Comparison of ENCODE assay signal across 11 mouse cellular contexts in the genomic region with DNA sequence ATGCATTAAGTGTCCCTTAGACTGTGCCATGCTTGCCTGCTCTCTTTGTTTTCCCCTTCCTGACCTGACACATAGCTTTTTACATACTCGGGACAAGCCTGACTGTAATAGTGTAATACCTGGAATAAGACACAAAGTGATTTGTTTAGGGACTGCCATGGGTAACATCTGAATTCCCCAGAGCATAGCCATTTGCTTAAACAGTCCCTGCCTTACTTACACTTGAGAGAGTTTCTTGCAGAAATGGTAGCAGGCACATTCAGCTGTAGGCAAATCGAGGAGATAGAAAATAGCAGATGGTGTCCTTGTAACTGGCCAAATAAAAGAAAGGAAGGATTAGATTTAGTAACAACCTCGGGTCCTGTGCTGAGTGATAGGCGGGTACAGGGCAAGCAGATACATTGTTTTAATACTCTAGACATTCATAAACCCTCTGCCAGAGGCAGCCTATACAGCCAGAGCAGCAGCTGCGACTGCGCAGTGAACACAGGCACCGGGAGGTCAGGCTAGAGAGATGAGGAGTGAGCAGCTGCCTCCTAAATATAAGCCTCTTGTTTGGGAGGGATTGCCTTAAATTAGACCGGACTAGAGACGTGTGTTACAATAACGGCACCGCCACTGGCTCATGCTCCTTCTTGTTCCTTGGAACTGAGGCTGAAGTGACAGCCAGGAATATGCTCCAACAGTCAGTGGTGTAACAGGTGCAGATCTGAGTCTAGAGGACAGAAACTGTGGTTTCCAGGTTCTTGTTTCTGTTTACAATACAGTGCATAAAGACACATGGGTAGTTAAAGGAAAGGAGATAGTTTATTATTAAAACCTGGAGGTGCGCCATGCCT. TPM values are rescaled to one million over a fixed set of nuclear protein-coding genes. Genes with fewer than 3 reads are reported as not detected.
DNase-seq lines count a peak whose midpoint lies in the region; ATAC-seq and TF ChIP-seq lines count a peak whose summit lies in the region.
"Had no signal": no experiment of that assay in that cellular context is flagged by ENCODE, and none has a peak within 500 bp of the region (broad histone marks: within the 10 kb centered on the region; RNA-seq: fewer than 3 reads in every experiment).

No protein-coding gene starts in this region.

- H3K27me3 ChIP-seq in forebrain, embryonic 13.5 days, result no peaks in the 10 kb centered on the region
- no peaks in the 10 kb centered on the region for H3K27me3 ChIP-seq in limb, embryonic 14.5 days (ENCODE audit: control insufficient read depth, insufficient read depth, low read length)
- no peaks in the 10 kb centered on the region for H3K27me3 ChIP-seq in kidney, embryonic 14.5 days (ENCODE audit: control insufficient read depth, insufficient read depth, low read length)

- no peak overlapping the region for H3K4me2 ChIP-seq in forebrain, embryonic 13.5 days
- H3K4me2 ChIP-seq in limb, embryonic 14.5 days (replicated peaks; ENCODE audit: low read depth, low read length, severe bottlenecking), result no peak overlapping the region
- H3K4me2 ChIP-seq in kidney, embryonic 14.5 days (replicated peaks; ENCODE audit: low read depth, low read length), result no peak overlapping the region

- H3K4me3 ChIP-seq in forebrain, embryonic 13.5 days, result no peak overlapping the region
- no peak overlapping the region for H3K4me3 ChIP-seq in limb, embryonic 14.5 days (replicated peaks; ENCODE audit: low read length)
- H3K4me3 ChIP-seq in kidney, embryonic 14.5 days (ENCODE audit: low read length), result no peak overlapping the region

- WGBS in forebrain, embryonic 13.5 days, result 40% methylated on average over 12 of the region's 12 CpGs
- WGBS in limb, embryonic 14.5 days, result 58% methylated on average over 12 of the region's 12 CpGs
- WGBS in kidney, embryonic 14.5 days, result 82% methylated on average over 12 of the region's 12 CpGs

- no peak for TF ChIP-seq POLR2A in limb, embryonic 14.5 days (IDR thresholded peaks at IDR 0.05; ENCODE audit: borderline replicate concordance, extremely low read depth, insufficient read depth, insufficient read length)

- H3K36me3 ChIP-seq in forebrain, embryonic 13.5 days (ENCODE audit: poor library complexity, severe bottlenecking), result no peaks in the 10 kb centered on the region
- no peaks in the 10 kb centered on the region for H3K36me3 ChIP-seq in limb, embryonic 14.5 days (ENCODE audit: control insufficient read depth, insufficient read depth, low read length)
- no peaks in the 10 kb centered on the region for H3K36me3 ChIP-seq in kidney, embryonic 14.5 days (ENCODE audit: control insufficient read depth, insufficient read depth, low read length)

- H3K9me3 ChIP-seq in forebrain, embryonic 13.5 days (replicated peaks), result no peaks in the 10 kb centered on the region
- H3K9me3 ChIP-seq in limb, embryonic 14.5 days (ENCODE audit: control insufficient read depth, low read length), result no peaks in the 10 kb centered on the region
- no peaks in the 10 kb centered on the region for H3K9me3 ChIP-seq in kidney, embryonic 14.5 days (ENCODE audit: control insufficient read depth, low read length)

- H3K27ac ChIP-seq in forebrain, embryonic 13.5 days, result peak overlapping the region; percentile 60
- no peak overlapping the region for H3K27ac ChIP-seq in limb, embryonic 14.5 days (replicated peaks; ENCODE audit: low read depth, low read length)
- H3K27ac ChIP-seq in kidney, embryonic 14.5 days (ENCODE audit: low read depth, low read length), result no peak overlapping the region
- H3K27ac ChIP-seq: macrophage had no signal

- DNase-seq in left cerebral cortex, postnatal 36 days (ENCODE audit: low spot score in 2 of 2), result peak; percentile 40 to 46
- no peak for DNase-seq in left cerebral cortex, postnatal 10 days (ENCODE audit: extremely low spot score in 1 of 2, low spot score in 2 of 2)
- DNase-seq in limb, embryonic 14.5 days (ENCODE audit: low spot score), result peak; percentile 48
- DNase-seq in right cerebral cortex, postnatal 10 days (ENCODE audit: low spot score in 2 of 2), result peak; percentile 42 to 65
- no peak for DNase-seq in kidney, adult 9 months
- DNase-seq: adrenal gland, adult 8-10 months; cerebellum, postnatal 36 days had no signal

- H3K9ac ChIP-seq in forebrain, embryonic 13.5 days, result no peak overlapping the region
- H3K9ac ChIP-seq in limb, embryonic 14.5 days (ENCODE audit: low read depth, low read length, severe bottlenecking), result no peak overlapping the region
- H3K9ac ChIP-seq in kidney, embryonic 14.5 days (ENCODE audit: low read depth, low read length), result no peak overlapping the region

- intact Hi-C loops in left cerebral cortex, postnatal 36 days (cut with DNase I), result no loop called here
- intact Hi-C loops in left cerebral cortex, postnatal 10 days (cut with DNase I), result no loop called here

- peaks cover 20% of the 10 kb centered on the region for H3K4me1 ChIP-seq in forebrain, embryonic 13.5 days
- no peaks in the 10 kb centered on the region for H3K4me1 ChIP-seq in limb, embryonic 14.5 days (ENCODE audit: control insufficient read depth, insufficient read depth, low read length)
- H3K4me1 ChIP-seq in kidney, embryonic 14.5 days (ENCODE audit: control insufficient read depth, insufficient read depth, low read length), result peaks cover 4% of the 10 kb centered on the region; the same call in 1 of the 2 replicates

- ATAC-seq in forebrain, embryonic 13.5 days, result peak; percentile 72
- ATAC-seq in limb, embryonic 14.5 days (ENCODE audit: low FRiP score, low read depth), result peak; percentile 80
- ATAC-seq in monocyte, adult 5-6 weeks (replicated peaks; ENCODE audit: insufficient number of reproducible peaks, low FRiP score, low TSS enrichment, poor library complexity, severe bottlenecking), result no peak
- ATAC-seq in kidney, embryonic 14.5 days (ENCODE audit: low FRiP score, low TSS enrichment), result no peak

RNA-seq across cellular contexts. Expression of gene Vwa3b, which starts 55.2 kb away (rescaled TPM):
- total RNA-seq in left cerebral cortex, postnatal 36 days (2021), result 1 to 10 TPM; 2.4 to 3.9 TPM
- 1 to 10 TPM; 3.0 to 4.1 TPM for total RNA-seq in left cerebral cortex, postnatal 10 days (2021)
- polyA plus RNA-seq in forebrain, embryonic 13.5 days (2015; fragmentation: Nextera tagmentation; extraction: Ambion mirVana), result 0.88 and 1.2 TPM in 2 replicates
- polyA plus RNA-seq in limb, embryonic 14.5 days (2012; rRNA removed), result 0.33 and 1.0 TPM in 2 replicates
- polyA plus RNA-seq in limb, embryonic 14.5 days (2014; fragmentation: Nextera tagmentation; extraction: Ambion mirVana), result 1.2 and 1.6 TPM in 2 replicates
- total RNA-seq in monocyte, adult 5-6 weeks (2017), result 0.96 to 1.6 TPM in 2 of 3 replicates, not detected in the other
- polyA plus RNA-seq in kidney, embryonic 14.5 days (2014; fragmentation: Nextera tagmentation; extraction: Ambion mirVana), result not detected in 2 replicates
- polyA plus RNA-seq: macrophage had no signal

Comparison
In these comparisons a context has a peak if more than half of its experiments do, and no peak if none do; other contexts are left out.
1. DNase-seq: peak in left cerebral cortex, postnatal 36 days (2 of 2), limb, embryonic 14.5 days (single experiment) and right cerebral cortex, postnatal 10 days (2 of 2); none in left cerebral cortex, postnatal 10 days (0 of 2) and kidney, adult 9 months (single experiment).
2. ATAC-seq: peak in forebrain, embryonic 13.5 days (single experiment) and limb, embryonic 14.5 days (single experiment); none in monocyte, adult 5-6 weeks (single experiment) and kidney, embryonic 14.5 days (single experiment).